Mouse (Mus musculus): ENCODE measurements around the gene Rab5c.

Gene Rab5c

GRCm38 (mm10) chr11:100752294-100752693, 14.3 kb upstream of the Rab5c start:
- DNase-seq: no peak

DNA sequence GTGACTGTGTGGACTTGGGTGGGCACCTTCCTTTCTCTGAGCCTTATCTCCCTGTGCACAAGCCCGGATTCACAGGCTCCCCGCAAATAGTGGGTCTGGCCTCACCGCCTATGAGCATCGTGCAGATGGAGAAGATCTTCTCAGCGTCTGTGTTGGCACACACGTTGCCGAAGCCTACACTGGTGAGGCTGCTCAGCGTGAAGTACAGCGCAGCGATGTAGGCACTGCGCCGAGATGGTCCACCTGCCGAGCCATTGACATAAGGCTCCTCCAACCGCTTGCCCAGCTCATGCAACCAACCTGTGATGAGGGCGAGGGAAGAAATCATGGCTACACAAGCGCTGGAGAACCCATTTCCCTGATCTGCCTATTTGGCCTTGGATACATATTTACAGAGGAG, 12.1 kb upstream of the Rab5c start:
- DNase-seq: no peak

DNA sequence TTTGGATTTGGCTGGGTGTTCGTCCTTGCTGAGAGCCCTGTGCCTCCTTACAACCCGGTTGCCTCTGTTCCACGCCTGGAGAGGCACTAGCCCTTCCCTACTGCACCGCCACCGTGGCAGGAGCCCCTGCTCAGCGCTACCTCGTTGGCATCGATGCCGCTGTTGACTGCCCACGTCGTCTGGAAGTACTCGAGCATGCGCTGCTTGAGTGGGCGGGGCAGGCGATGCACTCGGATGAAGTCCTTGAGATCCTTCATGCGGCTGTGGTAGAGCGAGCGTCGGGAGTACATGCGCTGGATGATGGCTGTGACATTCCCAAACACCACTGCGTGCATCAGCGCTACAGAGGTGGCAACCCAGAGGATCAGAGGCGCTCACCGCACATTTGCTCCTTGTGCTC, 11.5 kb upstream of the Rab5c start:
- DNase-seq: no peak

DNA sequence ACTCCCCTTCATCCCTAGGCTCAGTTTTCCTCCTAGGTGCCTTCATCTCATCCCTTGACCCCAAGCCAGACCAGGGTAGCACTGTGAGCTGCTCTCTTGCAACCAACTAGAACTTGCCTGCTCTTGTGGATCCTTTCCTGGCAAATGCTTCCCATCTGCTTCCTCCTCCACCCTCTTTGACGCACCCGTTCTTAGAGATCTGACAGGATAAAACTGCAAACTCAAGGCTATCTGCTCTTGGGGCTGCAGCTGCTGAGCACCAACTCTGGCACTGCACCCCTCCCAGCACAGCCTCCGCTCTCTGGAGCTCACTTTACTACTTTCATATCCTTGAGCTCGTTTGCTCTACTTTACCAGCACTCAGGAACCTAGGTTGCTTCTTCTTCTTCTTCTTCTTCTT, 10.6 kb upstream of the Rab5c start:
- no peak for DNase-seq

DNA sequence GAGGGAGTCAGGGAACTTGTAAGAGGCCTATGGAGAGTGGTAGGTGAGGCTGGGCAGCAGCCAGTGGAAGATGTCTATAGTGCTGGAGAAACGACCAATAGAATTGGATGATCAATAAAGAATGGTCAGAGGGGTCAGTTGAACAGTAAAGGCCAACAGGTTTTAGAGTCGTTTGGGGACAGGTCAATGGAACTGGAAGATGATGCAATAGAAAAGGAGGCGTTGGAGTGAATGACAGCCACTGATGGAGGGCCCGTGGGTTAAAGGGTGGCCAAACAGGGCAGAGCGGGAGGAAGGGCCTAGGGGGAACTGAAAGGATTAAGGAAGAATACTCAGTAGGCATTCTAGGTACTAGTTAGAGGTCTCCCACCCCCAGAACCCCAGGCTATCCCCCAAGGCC, 9.1 kb upstream of the Rab5c start:
- DNase-seq: no peak

- DNase-seq: no peak
These were observed 8.5 kb upstream of the Rab5c start for GRCm38 (mm10) chr11:100746546-100746945.

DNA sequence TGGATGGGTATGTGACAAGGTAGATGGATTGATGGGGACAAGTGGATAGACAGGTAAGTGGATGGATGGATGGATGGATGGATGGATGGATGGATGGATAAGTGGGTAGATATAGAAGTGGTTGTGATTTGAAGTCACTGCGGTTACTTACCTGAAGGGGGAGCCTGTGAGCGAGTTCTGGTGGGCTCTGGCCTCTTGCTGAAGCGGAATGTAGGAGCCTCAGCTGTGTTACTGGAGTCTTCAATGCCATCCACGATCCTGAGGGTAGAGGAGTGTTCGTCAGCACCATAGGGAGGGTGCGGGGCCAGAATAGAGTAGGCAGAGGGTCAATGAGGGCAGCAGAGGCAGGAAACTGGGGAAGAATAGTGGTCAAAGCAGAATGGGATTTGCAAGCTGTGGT, 7.1 kb upstream of the Rab5c start:
- DNase-seq: peak in 1 of 2 experiments; percentile 54

DNA sequence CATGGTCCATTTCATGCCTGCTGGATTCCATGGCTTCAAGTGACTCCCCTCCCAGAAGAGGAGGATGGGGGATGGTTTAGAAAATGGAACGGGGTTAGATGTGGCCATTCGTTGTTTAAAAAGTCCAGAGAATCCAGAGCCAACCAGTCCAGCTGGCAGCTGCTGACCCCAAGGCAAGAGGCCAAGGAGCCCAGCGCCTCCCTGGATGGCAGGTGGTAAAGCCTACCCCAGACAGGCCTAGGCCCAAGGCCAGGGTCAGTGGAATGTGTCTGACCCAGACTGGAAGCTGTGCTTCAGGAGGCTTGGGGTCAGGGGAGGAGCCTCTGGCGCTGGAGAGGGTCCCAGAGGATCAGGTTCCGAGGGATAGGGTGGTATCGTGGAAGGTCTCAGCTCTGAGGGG, 3.3 kb upstream of the Rab5c start:
- DNase-seq: no peak

DNA sequence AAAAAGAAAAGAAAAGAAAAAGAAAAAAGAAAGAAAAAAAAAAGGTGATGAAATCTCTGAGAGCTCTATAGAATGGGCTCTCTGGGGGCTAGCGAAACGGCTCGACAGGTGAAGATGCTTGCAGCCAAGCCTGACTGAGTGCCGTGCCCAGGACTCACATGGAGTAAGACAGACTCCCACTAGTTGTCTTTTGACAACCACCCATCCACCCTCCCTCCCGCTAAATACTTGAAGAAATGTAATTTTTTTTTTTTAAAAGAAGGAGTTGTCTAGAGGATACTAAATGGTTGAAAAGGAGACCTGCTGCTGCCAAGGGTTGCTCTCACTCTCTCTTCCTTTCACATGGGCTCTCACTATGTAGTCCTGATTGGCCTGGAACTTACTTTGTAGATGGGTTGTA, 734 bp upstream of the Rab5c start:
- DNase-seq: no peak

- DNase-seq: no peak
These were observed 796 bp downstream of the Rab5c start for GRCm38 (mm10) chr11:100737105-100737733.

DNA sequence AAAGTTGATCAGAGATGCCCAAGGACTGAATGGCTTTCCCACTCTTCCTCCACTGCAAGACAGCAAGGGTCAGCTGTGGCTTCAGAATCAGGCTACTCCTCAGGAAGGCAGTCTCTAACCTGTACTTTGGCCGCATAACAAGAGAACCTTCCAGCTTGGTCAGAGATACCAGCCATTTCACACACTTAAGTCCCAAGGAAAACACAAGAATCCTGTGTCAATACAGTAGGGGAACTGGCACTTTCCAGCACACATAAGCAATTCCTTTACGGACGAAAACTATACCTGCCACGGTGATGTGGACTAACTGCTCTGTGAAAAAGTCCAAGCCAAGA, 1.3 kb downstream of the Rab5c start:
- no peak for DNase-seq

DNA sequence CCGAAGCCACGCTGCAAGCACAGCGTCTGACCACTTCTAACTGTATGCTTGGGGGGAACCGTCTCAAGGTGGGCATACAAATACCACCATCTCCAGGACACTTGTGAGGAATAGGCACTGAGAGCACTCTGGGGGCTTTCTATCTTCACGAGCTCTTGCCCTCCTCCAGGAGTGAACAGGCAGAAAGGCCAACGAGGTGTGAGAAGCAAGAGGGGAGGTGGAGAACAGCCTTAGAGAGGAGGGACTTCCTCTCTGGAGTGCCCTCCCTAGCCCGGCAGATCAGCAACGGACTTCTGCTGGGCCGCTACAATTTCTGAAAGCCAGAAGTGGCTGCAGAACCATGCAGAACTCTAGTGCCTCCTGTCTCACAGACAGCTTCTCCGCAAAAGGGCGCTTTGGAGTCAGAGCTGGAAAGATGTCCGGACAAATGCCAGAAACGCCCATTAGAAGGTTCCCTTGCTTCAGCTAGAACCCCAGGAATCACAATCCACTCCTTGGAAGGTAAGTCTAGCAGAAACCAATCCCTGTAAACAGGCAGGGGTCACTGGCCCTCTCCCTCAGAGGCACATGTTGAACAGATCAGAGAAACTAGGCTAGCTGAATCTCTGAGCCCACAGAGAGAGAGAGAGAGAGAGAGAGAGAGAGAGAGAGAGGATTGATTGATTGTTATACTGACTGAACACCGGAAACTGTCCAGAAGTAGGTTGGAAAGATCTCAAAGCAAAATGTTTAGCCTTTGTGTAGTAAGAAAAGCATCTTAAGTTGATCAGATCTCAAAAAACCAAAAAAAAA, 1.9 kb downstream of the Rab5c start:
- DNase-seq: peak in 1 of 2 experiments; percentile 23

GRCm38 (mm10) chr11:100735134-100735865, 2.7 kb downstream of the Rab5c start:
- DNase-seq: no peak

DNA sequence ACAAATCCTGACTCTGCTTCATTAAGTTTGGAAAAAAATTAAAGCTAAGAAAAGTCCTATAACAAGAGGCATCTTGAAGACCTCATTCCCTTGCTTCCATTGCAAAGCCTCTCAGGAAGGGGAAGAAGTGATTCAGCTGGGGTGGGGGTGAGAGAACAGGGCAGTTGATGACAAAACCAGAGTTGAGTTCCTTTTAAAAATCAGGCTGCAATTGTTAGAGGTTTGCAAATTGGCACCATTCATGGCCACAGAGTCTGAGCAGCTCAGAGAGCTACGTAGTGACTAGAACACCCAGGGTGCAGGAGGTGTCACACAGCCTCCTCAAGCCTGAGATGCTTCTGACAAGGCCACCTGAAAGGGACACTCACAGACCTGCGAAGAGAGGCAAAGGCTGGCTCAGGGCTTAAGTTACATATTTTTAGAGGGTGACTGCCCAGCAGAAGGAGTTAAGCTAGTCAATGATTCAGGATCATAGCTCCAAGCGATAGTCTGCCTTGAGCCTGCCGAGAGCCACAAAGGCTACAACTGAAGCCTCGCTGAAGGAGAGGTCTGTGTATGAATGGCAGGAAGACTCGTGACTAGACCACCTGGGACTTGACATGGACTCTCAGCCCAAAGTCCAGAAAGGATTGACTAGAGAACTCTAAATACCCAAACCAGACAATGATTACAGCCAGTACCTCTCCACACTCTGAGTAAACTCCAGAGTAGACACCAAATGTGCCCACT, 7.4 kb downstream of the Rab5c start:
- no peak for DNase-seq

- DNase-seq: no peak
These were observed 8.0 kb downstream of the Rab5c start for GRCm38 (mm10) chr11:100729976-100730375.

DNA sequence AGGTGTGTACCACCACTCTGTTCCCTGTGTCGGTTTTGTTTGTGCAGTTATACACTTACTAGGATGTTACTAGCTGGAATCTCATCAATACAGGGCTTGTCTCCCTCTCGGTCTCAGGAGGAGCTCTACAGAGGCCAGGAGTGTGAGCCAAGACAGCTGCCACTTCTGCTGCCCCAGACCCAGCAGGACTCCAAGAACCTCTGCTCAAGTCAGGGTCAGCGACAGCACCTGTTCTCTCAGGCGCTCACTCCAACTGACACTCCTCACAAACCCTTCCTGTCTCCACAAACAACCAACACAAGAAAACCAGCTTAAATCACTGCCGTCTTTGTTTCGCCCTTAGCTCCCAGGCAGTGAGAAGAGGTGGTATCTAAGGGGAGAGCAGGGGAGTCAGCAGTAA, 9.4 kb downstream of the Rab5c start:
- no peak for DNase-seq

DNA sequence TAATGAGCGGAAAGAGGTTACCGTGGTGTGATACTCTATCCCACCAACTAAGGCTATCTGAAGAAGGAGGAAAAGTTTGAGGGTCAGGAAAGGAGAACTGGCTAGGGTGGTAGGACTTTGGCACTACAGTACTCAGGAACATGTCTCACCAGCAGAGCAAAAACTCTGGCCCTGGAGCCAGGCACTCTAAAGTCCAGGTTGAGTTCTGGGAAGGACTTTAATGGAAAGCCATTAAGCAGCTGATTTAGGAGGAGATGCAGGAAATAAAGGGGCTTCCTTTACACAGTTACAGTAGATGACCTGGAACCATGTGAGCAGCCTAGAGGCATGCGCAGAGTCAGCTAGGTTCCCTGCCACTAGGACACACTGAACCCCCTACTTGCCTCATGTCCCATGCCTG, 10.8 kb downstream of the Rab5c start:
- no peak for DNase-seq

- DNase-seq: no peak
These were observed 13.0 kb downstream of the Rab5c start for GRCm38 (mm10) chr11:100724919-100725512.

GRCm38 (mm10) chr11:100722493-100723028, 15.5 kb downstream of the Rab5c start:
- no peak for DNase-seq

DNA sequence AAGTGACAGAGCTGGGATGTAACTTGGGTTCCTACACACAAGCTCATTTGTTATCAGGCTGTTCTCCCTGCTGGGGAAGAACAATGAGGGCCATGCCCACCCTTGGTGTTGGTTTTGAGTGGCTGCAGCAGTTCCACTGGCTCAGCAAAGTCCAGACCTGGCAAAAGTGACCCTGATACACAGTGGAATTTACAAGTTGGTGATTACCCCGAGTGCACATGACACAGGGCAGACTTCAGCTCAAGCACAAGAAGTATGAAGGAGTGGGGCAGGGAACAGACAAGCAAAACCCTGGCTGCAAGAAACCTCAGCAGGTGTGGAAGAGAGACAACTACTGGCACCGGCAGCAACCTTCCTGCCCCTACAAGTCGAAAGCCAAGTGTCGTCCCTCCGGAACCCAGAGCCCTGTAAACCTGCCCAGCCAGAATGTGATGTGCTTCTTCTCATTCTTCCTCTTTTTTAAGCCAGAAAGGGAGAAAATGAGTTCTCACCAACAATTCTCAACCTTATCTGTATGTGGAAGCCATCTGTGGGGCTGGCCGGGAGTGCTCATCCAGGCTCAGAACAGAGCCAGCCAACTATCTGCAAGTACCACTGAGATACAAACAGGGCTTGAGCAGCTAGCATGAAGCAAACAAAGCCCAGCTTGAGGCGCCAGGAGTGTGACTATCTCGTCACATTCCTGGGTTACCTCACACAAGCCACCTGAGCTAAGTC, 16.1 kb downstream of the Rab5c start:
- no peak for DNase-seq

- no peak for DNase-seq
These were observed 16.8 kb downstream of the Rab5c start for GRCm38 (mm10) chr11:100721254-100721653.

DNA sequence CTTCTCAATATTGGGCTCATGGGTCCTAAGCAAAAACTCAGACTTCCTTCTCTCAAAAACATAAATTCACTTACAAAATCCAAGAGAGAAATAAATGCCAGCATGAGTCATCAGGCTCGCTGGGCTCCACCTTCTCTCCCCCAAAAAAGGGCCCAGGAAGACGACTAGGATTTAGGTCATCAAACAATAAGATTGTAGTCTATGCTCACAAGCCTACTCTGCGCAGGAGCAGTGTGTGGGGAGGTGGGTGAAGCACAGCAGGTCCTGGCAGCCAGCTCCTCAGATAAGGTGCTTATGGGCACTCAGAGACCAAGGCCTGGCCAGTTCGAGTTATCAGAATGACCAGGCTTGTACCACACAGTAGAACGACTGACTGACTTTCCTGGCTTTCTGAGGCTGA, 17.7 kb downstream of the Rab5c start:
- no peak for DNase-seq

Data from spleen, adult 18-20 months (tissue).